Mouse (Mus musculus): ENCODE measurements around the gene Mpped2.

DNA sequence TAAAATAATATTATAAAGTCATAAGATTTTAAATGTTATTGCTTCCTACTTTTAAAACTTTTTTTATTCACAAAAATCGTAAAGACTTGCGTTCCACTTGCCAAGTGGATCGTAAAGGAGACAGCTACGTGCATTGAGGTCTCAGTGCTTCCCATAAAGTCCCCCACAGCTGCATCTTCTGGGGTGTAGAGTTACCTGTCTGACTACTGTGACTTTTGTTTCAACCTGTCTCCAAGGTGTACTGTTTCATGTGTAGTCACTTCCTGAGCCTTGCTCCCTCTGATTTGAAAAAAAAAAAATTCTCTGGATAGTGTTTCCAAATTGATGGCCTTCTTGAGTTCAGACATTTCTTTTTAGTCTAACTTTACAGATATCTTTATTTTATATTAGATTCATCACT is 29.0 kb downstream of the Mpped2 start:
- TF ChIP-seq CTCF (IDR thresholded peaks at IDR 0.05 in 2 of 3, conservative IDR thresholded peaks at IDR 0.05 in 1 of 3; ENCODE audit: control insufficient read depth in 1 of 3, insufficient read depth in 1 of 3, low read depth in 2 of 3, low read length in 3 of 3, poor library complexity in 1 of 3, severe bottlenecking in 1 of 3) (no peak), E2F4 (IDR thresholded peaks at IDR 0.05; ENCODE audit: borderline replicate concordance, low read depth, low read length) (no peak), GATA1 (IDR thresholded peaks at IDR 0.05; ENCODE audit: low read depth, low read length) (no peak), POLR2A (IDR thresholded peaks at IDR 0.05; ENCODE audit: control insufficient read depth in 1 of 2, insufficient read depth in 1 of 2, low read depth in 1 of 2, low read length in 2 of 2, poor library complexity in 1 of 2) (no peak), EP300 (IDR thresholded peaks at IDR 0.05; ENCODE audit: low read depth in 1 of 2, low read length in 2 of 2) (no peak)
